Mouse (Mus musculus) ES-E14 (cell line): Measurements from ENCODE around the gene Sdf4.

Source experiments
- CHD2 ChIP-seq: IDR thresholded peaks from 2 replicates; pipeline ENCODE4 v1.6.1; 2014; ENCODE audit warnings: mild to moderate bottlenecking, low read depth, low read length, inconsistent platforms
- MAFK ChIP-seq: IDR thresholded peaks from 2 replicates; pipeline ENCODE4 v1.6.1; 2014; ENCODE audit warnings: mild to moderate bottlenecking, low read depth, low read length, inconsistent platforms; ENCODE audit not compliant: insufficient read depth
- ZC3H11A ChIP-seq: IDR thresholded peaks from 2 replicates; pipeline ENCODE4 v1.6.1; 2012; ENCODE audit warnings: low read depth, mild to moderate bottlenecking, inconsistent platforms, low read length, borderline replicate concordance

GRCm38 (mm10) chr4:155963106-155963505 lies 29.6 kb upstream of the Sdf4 start:
- TF ChIP-seq ZC3H11A (no peak), MAFK (no peak), CHD2 (no peak)
